Mouse (Mus musculus) heart, postnatal 10 days (tissue): ENCODE results near the gene Gm11437. TPM values are rescaled to one million over a fixed set of nuclear protein-coding genes. Genes with fewer than 3 reads are reported as not detected.
A peak's percentile ranks its signal among the peaks of the same experiment; 100 is the strongest.

Experiments used
- DNase-seq, 2 experiments: peaks; one replicate each; pipeline ENCODE4 v3.0.0; 2021
- intact Hi-C: fragments of 180-260 bp; cut with DNase I; formaldehyde crosslinking; loops from one replicate; pipeline ENCODE4 v1.15.1; 2025
- total RNA-seq, 2 experiments: library from RNA; stranded (reverse); gene quantifications; 2 replicates each; pipeline ENCODE4 v1.2.3; 2021

The Gm11437 gene
- total RNA-seq, 2 experiments from 2014 or later = not detected

DNA sequence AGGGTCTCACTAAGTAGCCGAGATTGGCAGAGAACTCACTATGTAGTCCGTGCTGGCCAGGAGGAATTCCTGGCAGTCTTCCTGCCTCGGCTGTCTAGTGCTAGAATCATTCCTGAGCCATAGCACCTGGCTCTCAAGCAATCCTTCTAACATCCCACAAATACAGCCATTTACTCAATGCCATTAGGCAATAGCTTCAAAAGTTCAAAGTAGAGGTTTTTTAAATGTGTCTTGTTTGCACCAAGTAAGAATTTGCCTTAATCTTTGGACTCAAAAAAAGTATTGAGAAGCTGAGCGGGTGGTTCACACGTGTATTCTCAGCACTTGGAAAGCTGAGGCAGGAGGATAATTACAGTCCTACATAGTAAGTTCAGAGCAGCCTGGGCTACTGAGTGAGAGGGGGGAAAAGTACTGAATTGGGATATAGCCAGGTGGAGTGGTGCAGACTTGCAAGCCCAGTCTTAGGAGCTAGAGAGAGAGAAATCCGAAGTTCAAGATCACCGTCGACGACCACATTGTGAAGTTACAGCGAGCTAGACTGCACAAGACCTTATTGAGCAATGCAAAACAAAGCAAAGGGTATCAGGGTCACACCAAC lies 22.0 kb downstream of the Gm11437 start:
- intact Hi-C loops = loop anchor here (10.0 kb wide), 1 partner anchor 100 kb away; no protein-coding TSS in a partner anchor
- DNase-seq = no peak

- DNase-seq = peak; percentile 47 to 54
- intact Hi-C loops = loop anchor here (10.0 kb wide), 1 partner anchor 103 kb away; no protein-coding TSS in a partner anchor
Measured at GRCm38 (mm10) chr11:84141752-84142151, 25.5 kb downstream of the Gm11437 start.

DNA sequence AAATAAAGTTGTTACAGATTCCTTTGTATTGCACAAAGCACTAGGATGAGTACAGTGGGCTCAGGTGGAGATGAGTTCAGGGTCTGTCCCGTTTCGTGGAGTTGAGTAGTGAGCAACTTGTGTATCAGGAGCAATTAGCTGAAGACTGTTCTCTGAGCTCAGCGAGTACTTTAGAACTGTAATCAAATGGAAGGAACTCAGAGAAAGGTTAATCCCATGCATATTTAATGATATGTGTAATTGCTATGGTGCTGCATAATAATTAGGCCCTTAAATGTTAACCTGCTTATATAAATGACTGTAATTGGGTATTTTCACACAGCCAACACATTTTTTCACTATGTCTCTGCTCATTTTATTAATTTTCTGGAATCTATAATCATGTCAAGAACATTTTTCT lies 30.8 kb downstream of the Gm11437 start:
- DNase-seq = no peak
- intact Hi-C loops = no loop called here

DNA sequence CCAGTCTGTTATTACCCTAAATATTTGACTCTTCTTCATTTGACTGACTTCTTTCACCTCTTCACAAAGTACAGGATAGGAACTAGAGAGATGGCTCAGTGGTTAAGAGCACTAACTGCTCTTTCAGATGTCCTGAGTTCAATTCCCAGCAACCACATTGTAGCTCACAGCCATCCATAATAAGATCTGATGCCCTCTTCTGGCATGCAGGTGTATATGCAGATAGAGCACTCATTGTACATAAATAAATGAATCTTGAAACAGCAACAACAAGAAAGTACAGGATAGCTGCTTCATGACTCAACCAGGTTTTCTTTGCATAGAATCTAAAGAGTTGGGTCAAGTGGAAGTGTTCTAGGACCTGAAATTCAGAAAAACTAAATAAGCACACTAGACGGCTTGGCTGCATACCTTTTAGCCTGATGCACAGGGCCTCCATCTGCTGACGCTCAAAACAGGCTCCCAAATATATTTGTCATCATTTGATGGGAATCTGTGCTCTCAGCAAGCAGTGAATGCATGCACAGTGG lies 32.9 kb downstream of the Gm11437 start:
- no peak for DNase-seq
- intact Hi-C loops = no loop called here

DNA sequence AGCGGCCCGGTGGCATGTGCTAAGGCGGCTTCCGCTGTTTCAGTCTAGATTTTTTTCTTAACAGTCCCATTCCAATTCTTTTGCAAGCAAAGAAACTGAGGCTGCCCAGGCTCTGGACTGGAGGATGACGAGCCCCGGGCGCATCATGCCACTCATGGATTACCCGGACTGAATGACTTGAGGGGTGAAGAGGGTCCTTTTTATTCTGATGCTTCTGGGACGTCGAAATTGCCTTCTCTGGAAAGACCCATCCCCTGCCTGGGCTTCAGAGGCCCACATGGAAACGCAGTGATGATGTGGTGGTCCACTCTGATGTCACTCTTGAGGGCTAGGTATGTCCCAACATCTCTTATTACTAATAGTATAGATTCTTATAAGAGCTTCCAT lies 37.5 kb downstream of the Gm11437 start:
- DNase-seq = no peak
- intact Hi-C loops = loop anchor here (5.0 kb wide), 2 partner anchors 48 to 62 kb away; partner anchors contain the start of gene Dusp14

DNA sequence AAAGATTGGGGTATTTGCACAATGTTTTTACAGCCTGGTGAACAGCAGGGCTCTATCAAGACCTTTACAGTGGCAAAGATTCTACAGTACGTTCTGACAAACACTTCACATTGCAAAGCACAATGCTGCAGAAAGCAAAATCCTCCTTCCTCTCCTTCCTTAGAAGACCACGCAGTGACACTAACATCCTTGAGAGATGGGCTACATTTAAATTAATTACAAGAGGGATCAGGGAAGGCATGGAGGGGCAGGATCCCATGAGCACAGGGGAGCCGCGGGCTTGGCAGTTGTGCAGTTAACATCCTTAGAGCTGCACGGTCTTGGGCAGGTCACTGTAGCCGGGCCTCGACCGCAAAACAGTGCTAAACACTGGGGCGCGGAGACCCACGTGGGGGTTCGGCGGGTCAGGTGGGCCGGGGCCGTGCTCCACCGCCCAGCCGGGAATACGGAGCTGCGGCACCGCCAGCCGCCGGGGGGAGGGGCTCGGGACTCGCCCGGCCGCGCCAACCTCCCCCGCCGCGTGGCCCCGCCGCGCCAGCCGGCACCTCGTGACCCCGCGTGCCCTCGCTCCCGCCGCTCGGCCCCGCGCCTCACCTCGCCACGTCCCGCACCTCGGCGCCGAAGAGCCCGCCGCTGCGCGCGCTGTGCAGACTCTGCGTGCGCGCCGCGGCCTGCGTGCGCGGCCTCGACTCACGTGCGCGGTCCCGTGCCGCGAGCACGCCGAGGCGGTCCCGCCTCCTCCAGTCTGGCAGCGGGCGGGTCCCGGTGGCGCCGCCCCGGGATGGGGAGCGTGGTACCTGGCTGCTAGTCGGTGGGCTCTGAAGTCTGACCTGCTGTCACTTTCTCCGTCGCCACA lies 38.1 kb downstream of the Gm11437 start, which contains the start of the genes Tada2a and Acaca:
Gene Tada2a, minus strand, starts transcription at position 658 of the 856 bp plus-strand sequence.
Gene Acaca, plus strand, starts transcription at position 730 of the 856 bp plus-strand sequence.
- peak; percentile 80 to 85 for DNase-seq
- intact Hi-C loops = loop anchor here (5.0 kb wide), 2 partner anchors 48 to 62 kb away; partner anchors contain the start of gene Dusp14

GRCm38 (mm10) chr11:84127977-84128376 lies 39.3 kb downstream of the Gm11437 start:
- intact Hi-C loops = loop anchor here (5.0 kb wide), 2 partner anchors 49 to 61 kb away; partner anchors contain the start of gene Dusp14
- DNase-seq = no peak

- intact Hi-C loops = no loop called here
- DNase-seq = no peak
Measured at GRCm38 (mm10) chr11:84121051-84121956, 46.0 kb downstream of the Gm11437 start.

- intact Hi-C loops = no loop called here
- no peak for DNase-seq
Measured at GRCm38 (mm10) chr11:84117431-84117830, 49.8 kb downstream of the Gm11437 start.

DNA sequence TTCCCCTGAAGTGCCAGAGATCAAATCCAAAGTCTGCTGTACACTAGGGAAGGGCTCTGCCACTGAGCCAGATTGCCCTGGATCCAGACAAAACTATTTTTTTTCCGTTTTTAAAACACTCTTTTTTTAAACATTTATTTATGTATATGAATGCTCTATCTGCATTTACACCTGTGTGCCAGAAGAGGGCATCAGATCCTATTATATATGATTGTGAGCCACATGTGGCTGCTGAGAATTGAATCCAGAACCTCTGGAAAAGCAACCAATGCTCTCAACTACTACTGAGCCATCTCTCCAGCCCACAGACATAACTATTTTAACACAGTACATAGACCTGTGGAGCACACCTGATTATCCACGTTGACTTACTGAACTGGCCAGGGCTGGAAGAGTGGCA lies 51.1 kb downstream of the Gm11437 start:
- DNase-seq = no peak
- intact Hi-C loops = no loop called here

GRCm38 (mm10) chr11:84115646-84116045 lies 51.6 kb downstream of the Gm11437 start:
- peak; percentile 52 to 55 for DNase-seq
- intact Hi-C loops = no loop called here

GRCm38 (mm10) chr11:84113623-84114022 lies 53.7 kb downstream of the Gm11437 start:
- DNase-seq = no peak
- intact Hi-C loops = no loop called here

GRCm38 (mm10) chr11:84107137-84107536 lies 60.1 kb downstream of the Gm11437 start:
- intact Hi-C loops = no loop called here
- no peak for DNase-seq

- DNase-seq = no peak
- intact Hi-C loops = no loop called here
Measured at GRCm38 (mm10) chr11:84104036-84104435, 63.2 kb downstream of the Gm11437 start.

DNA sequence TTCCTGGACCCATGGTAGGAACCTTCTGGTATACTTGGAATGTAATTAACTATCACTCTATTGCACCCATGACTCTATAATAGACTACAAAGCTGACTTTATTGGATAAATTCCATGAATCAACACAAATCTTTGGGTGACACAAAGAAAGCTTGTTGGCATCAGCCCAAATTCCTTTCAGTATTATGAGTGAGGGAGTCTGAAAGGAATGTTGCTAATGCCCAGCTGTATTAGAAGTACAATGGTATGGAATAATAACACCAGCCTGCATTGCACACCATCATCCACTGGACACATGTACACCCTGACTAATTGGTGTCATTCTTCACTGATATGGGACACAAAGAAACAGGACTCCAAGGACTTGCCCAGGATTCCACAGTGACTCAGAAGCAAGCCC lies 66.1 kb downstream of the Gm11437 start:
- intact Hi-C loops = no loop called here
- DNase-seq = no peak

Other genes with a start within 250 kb of the Gm11437 start
- gene Ddx52, start 225.4 kb downstream of the Gm11437 start, total RNA-seq = 10 to 100 TPM; 12.3 to 12.4 TPM
- gene Synrg, start 203.0 kb downstream of the Gm11437 start, total RNA-seq = 10 to 100 TPM; 20.2 to 25.8 TPM
- gene Dusp14, start 98.2 kb downstream of the Gm11437 start, total RNA-seq = under 1 TPM; 0.43 to 0.79 TPM
- gene Tada2a, start 37.9 kb downstream of the Gm11437 start, total RNA-seq = 1 to 10 TPM; 8.4 to 8.8 TPM
- gene Acaca, start 37.8 kb downstream of the Gm11437 start, total RNA-seq = 10 to 100 TPM; 15.6 to 16.6 TPM